Mouse (Mus musculus): ENCODE measurements at regions not wholly inside any gene's neighbourhood (a gene's known extent, or its start where the extent isn't known, plus 50 kb on each side); places are given as distances from the start of the nearest gene placed in this dataset.

- no peak for TF ChIP-seq CTCF (IDR thresholded peaks at IDR 0.05; ENCODE audit: extremely low read depth, insufficient read depth, low read length)
- TF ChIP-seq POLR2A (IDR thresholded peaks at IDR 0.05; ENCODE audit: extremely low read depth, insufficient read depth, low read length), result no peak
Observed at GRCm38 (mm10) chr10:117465671-117466250, 85.9 kb upstream of the Cpsf6 start.
